Mouse (Mus musculus): Measurements from ENCODE around the gene Rnf10. TPM values are rescaled to one million over a fixed set of nuclear protein-coding genes. Genes with fewer than 3 reads are reported as not detected.
A peak's percentile ranks its signal among the peaks of the same experiment; 100 is the strongest.

The Rnf10 gene
- polyA plus RNA-seq, 1 experiment from 2014 or later = 75.4 TPM

- Histone ChIP-seq H3K9me3 (ENCODE audit: low read length) (no peaks in the 10 kb centered on the region), H3K27ac (ENCODE audit: low read depth) (peak overlapping the region; percentile 92), H3K27me3 (ENCODE audit: insufficient read depth, low read length) (no peaks in the 10 kb centered on the region), H3K4me1 (ENCODE audit: insufficient read depth) (peaks cover 18% of the 10 kb centered on the region), H3K36me3 (replicated peaks; ENCODE audit: insufficient read depth, low read length) (peaks cover 30% of the 10 kb centered on the region), H3K4me2 (ENCODE audit: low read depth, low read length) (peak overlapping the region; percentile 99), H3K4me3 (ENCODE audit: low read depth, low read length) (peak overlapping the region; percentile 95), H3K9ac (replicated peaks) (peak overlapping the region; percentile 91)
- WGBS (ENCODE audit: insufficient replicate concordance) = under 1% methylated on average over 44 of the region's 46 CpGs
- TF ChIP-seq CTCF (IDR thresholded peaks at IDR 0.05; ENCODE audit: low read depth) = peak; percentile 53
- TF ChIP-seq EP300 (IDR thresholded peaks at IDR 0.05; ENCODE audit: low read depth) = no peak
- peak; percentile 35 for ATAC-seq
- peak; percentile 63 for DNase-seq
Measured at GRCm38 (mm10) chr5:115300035-115300744, 27.5 kb upstream of the Rnf10 start.

GRCm38 (mm10) chr5:115296347-115296746 lies 23.6 kb upstream of the Rnf10 start:
- TF ChIP-seq CTCF (IDR thresholded peaks at IDR 0.05; ENCODE audit: low read depth) (no peak), EP300 (IDR thresholded peaks at IDR 0.05; ENCODE audit: low read depth) (no peak)
- Histone ChIP-seq H3K9me3 (ENCODE audit: low read length) (no peaks in the 10 kb centered on the region), H3K4me3 (ENCODE audit: low read depth, low read length) (no peak overlapping the region), H3K4me2 (ENCODE audit: low read depth, low read length) (peak overlapping the region; percentile 26), H3K9ac (replicated peaks) (no peak overlapping the region), H3K27ac (ENCODE audit: low read depth) (peak overlapping the region; percentile 45), H3K36me3 (replicated peaks; ENCODE audit: insufficient read depth, low read length) (peaks cover 40% of the 10 kb centered on the region), H3K27me3 (ENCODE audit: insufficient read depth, low read length) (no peaks in the 10 kb centered on the region), H3K4me1 (ENCODE audit: insufficient read depth) (peaks cover 14% of the 10 kb centered on the region)
- no peak for ATAC-seq
- no peak for DNase-seq
- 62% methylated on average over 10 of the region's 10 CpGs for WGBS (ENCODE audit: insufficient replicate concordance)

GRCm38 (mm10) chr5:115294173-115294572 lies 21.5 kb upstream of the Rnf10 start:
- Histone ChIP-seq H3K4me3 (ENCODE audit: low read depth, low read length) (no peak overlapping the region), H3K9ac (replicated peaks) (no peak overlapping the region), H3K27me3 (ENCODE audit: insufficient read depth, low read length) (no peaks in the 10 kb centered on the region), H3K4me1 (ENCODE audit: insufficient read depth) (peaks cover 3% of the 10 kb centered on the region; the same call in 1 of the 2 replicates), H3K4me2 (ENCODE audit: low read depth, low read length) (no peak overlapping the region), H3K27ac (ENCODE audit: low read depth) (no peak overlapping the region), H3K9me3 (ENCODE audit: low read length) (no peaks in the 10 kb centered on the region), H3K36me3 (replicated peaks; ENCODE audit: insufficient read depth, low read length) (peaks cover 48% of the 10 kb centered on the region)
- ATAC-seq = no peak
- WGBS (ENCODE audit: insufficient replicate concordance) = 84% methylated on average over 8 of the region's 8 CpGs
- peak; percentile 48 for TF ChIP-seq CTCF (IDR thresholded peaks at IDR 0.05; ENCODE audit: low read depth)
- TF ChIP-seq EP300 (IDR thresholded peaks at IDR 0.05; ENCODE audit: low read depth) = no peak
- DNase-seq = no peak

- Histone ChIP-seq H3K36me3 (replicated peaks; ENCODE audit: insufficient read depth, low read length) (peaks cover 18% of the 10 kb centered on the region), H3K9ac (replicated peaks) (no peak overlapping the region), H3K9me3 (ENCODE audit: low read length) (no peaks in the 10 kb centered on the region), H3K4me2 (ENCODE audit: low read depth, low read length) (no peak overlapping the region), H3K27ac (ENCODE audit: low read depth) (no peak overlapping the region), H3K27me3 (ENCODE audit: insufficient read depth, low read length) (no peaks in the 10 kb centered on the region), H3K4me3 (ENCODE audit: low read depth, low read length) (no peak overlapping the region), H3K4me1 (ENCODE audit: insufficient read depth) (peaks cover 6% of the 10 kb centered on the region)
- DNase-seq (no peak), ATAC-seq (no peak)
- WGBS (ENCODE audit: insufficient replicate concordance) = 81% methylated on average over 3 of the region's 3 CpGs
- TF ChIP-seq CTCF (IDR thresholded peaks at IDR 0.05; ENCODE audit: low read depth) (peak; percentile 59), EP300 (IDR thresholded peaks at IDR 0.05; ENCODE audit: low read depth) (no peak)
Measured at GRCm38 (mm10) chr5:115284735-115285134, 12.0 kb upstream of the Rnf10 start.

- no peaks in the 10 kb centered on the region; the same call in 1 of the 2 replicates for H3K9me3 ChIP-seq (ENCODE audit: low read length)
- peak overlapping the region; percentile 98 for H3K4me3 ChIP-seq (ENCODE audit: low read depth, low read length)
- no peaks in the 10 kb centered on the region for H3K27me3 ChIP-seq (ENCODE audit: insufficient read depth, low read length)
- TF ChIP-seq EP300 (IDR thresholded peaks at IDR 0.05; ENCODE audit: low read depth) (no peak), CTCF (IDR thresholded peaks at IDR 0.05; ENCODE audit: low read depth) (no peak)
- H3K4me1 ChIP-seq (ENCODE audit: insufficient read depth) = peaks cover 11% of the 10 kb centered on the region
- DNase-seq (peak; percentile 46), ATAC-seq (peak; percentile 41)
- H3K36me3 ChIP-seq (replicated peaks; ENCODE audit: insufficient read depth, low read length) = peaks cover 13% of the 10 kb centered on the region; the same call in 1 of the 2 replicates
- peak overlapping the region; percentile 94 for H3K9ac ChIP-seq (replicated peaks)
- H3K27ac ChIP-seq (ENCODE audit: low read depth) = peak overlapping the region; percentile 83
- H3K4me2 ChIP-seq (ENCODE audit: low read depth, low read length) = peak overlapping the region; percentile 98
- WGBS (ENCODE audit: insufficient replicate concordance) = 4% methylated on average over 17 of the region's 17 CpGs
Measured at GRCm38 (mm10) chr5:115280050-115280687, 7.5 kb upstream of the Rnf10 start.
